Mouse (Mus musculus) embryonic facial prominence, embryonic 15.5 days (tissue): ENCODE data around the gene Hipk1. TPM values are rescaled to one million over a fixed set of nuclear protein-coding genes. Genes with fewer than 3 reads are reported as not detected.

Experiments used
- ATAC-seq: fragments of 200-750 bp; cut with Nextera tagmentation; 2 replicates; pipeline ENCODE4 v1.8.0; 2017; ENCODE audit warnings: low read depth, moderate TSS enrichment; ENCODE audit not compliant: insufficient number of reproducible peaks, low FRiP score, low TSS enrichment
- H3K27ac ChIP-seq: fragments of 300-500 bp; sonication (generic); replicated peaks from 2 replicates; pipeline ENCODE4 v1.5.1; 2015; ENCODE audit warnings: mild to moderate bottlenecking, inconsistent platforms
- H3K27me3 ChIP-seq: fragments of 300-500 bp; sonication (generic); 2 replicates; pipeline ENCODE4 v1.6.1; 2015; ENCODE audit warnings: inconsistent platforms
- H3K36me3 ChIP-seq: fragments of 300-500 bp; sonication (generic); 2 replicates; pipeline ENCODE4 v1.6.1; 2015; ENCODE audit warnings: mild to moderate bottlenecking, inconsistent platforms
- H3K4me1 ChIP-seq: fragments of 300-500 bp; sonication (generic); 2 replicates; pipeline ENCODE4 v1.6.1; 2015; ENCODE audit warnings: inconsistent platforms
- H3K4me2 ChIP-seq: fragments of 300-500 bp; sonication (generic); replicated peaks from 2 replicates; pipeline ENCODE4 v1.6.1; 2015; ENCODE audit warnings: mild to moderate bottlenecking, inconsistent platforms
- H3K4me3 ChIP-seq: fragments of 300-500 bp; sonication (generic); replicated peaks from 2 replicates; pipeline ENCODE4 v1.5.1; 2015; ENCODE audit warnings: mild to moderate bottlenecking, inconsistent platforms
- H3K9ac ChIP-seq: fragments of 300-500 bp; sonication (generic); 2 replicates; pipeline ENCODE4 v1.6.1; 2015; ENCODE audit warnings: inconsistent platforms
- H3K9me3 ChIP-seq: fragments of 300-500 bp; sonication (generic); replicated peaks from 2 replicates; pipeline ENCODE4 v1.6.1; 2016; ENCODE audit warnings: inconsistent platforms
- WGBS: fragments of 180-500 bp; shearing (Covaris S2); methylation state at CpG from one replicate; pipeline ENCODE4 v1.1.7; 2015; 5-methylcytosine and 5-hydroxymethylcytosine counted together
- polyA plus RNA-seq: library from polyadenylated mRNA; unstranded; fragments of >200 nt; fragmentation: Nextera tagmentation; extraction: Ambion mirVana; gene quantifications from 2 replicates; pipeline ENCODE4 v1.2.1, GENCODE M21; 2015

Hipk1 gene
- polyA plus RNA-seq, 1 experiment from 2014 or later: 12.4 TPM

- WGBS: 75% methylated on average over 3 of the region's 3 CpGs
- Histone ChIP-seq H3K27me3 (no peaks in the 10 kb centered on the region), H3K4me1 (no peaks in the 10 kb centered on the region), H3K9ac (no peak overlapping the region), H3K9me3 (no peaks in the 10 kb centered on the region), H3K27ac (no peak overlapping the region), H3K36me3 (no peaks in the 10 kb centered on the region), H3K4me2 (no peak overlapping the region), H3K4me3 (no peak overlapping the region)
- ATAC-seq: no peak
These were observed 37.7 kb upstream of the Hipk1 start for GRCm38 (mm10) chr3:103829036-103829435.

DNA sequence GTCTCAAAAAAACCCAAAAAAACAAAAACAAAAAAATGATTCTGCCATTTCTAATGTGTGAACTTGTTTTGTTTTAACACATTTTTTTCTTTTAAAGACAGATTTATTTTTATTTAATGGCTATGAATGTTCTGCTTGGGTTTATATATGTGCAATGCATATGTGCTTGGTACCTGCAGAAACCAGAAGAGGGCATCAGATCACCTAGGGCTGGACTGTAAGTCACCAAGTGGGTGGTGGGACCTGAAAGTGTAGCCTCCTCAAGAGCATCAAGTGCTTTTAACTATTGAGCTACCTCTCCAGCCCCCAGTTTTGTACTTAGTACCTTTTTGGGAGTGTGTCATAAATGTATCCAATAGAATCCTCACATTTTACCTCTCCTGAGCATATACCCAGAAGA, 36.2 kb upstream of the Hipk1 start:
- Histone ChIP-seq H3K4me3 (no peak overlapping the region), H3K4me1 (no peaks in the 10 kb centered on the region), H3K4me2 (no peak overlapping the region), H3K36me3 (peaks cover 7% of the 10 kb centered on the region; the same call in 1 of the 2 replicates), H3K27ac (no peak overlapping the region), H3K27me3 (no peaks in the 10 kb centered on the region), H3K9ac (no peak overlapping the region), H3K9me3 (no peaks in the 10 kb centered on the region)
- no peak for ATAC-seq

DNA sequence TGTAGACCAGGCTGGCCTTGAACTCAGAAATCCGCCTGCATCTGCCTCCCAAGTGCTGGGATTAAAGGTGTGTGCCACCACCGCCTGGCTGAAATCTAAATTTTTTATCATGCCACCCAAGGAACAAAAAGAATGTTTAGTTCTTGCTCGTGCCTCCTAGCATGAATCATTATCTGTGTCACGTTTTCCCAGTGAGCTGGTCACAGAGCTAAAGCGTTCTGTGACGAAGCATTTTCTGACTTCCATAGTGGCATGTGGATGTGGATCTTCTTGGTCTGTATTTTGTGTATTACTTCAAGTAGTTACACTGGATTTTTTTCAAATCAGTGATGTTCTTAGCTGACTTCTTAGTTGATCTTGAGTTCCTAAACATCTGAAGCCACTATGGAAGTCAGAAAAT, 19.6 kb upstream of the Hipk1 start:
- Histone ChIP-seq H3K4me3 (no peak overlapping the region), H3K4me2 (no peak overlapping the region), H3K27ac (no peak overlapping the region), H3K4me1 (peaks cover 18% of the 10 kb centered on the region), H3K36me3 (peaks cover 23% of the 10 kb centered on the region), H3K27me3 (no peaks in the 10 kb centered on the region), H3K9ac (no peak overlapping the region), H3K9me3 (no peaks in the 10 kb centered on the region)
- WGBS: 88% methylated on average over 6 of the region's 6 CpGs
- ATAC-seq: no peak

DNA sequence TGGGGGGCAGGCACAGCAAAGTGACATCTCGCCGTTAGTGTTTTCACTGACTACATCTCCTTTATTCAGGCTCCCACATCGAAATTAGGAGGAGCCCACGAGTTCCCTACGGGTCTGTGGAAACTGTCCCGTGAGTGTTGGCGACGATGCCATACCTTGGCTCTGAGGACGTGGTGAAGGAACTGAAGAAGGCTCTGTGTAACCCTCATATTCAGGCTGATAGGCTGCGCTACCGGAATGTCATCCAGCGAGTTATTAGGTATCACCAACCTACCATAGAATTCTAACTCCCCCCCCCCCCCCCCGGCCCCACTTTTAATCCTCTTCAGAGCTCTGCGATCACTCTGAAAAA, 18.4 kb upstream of the Hipk1 start:
- Histone ChIP-seq H3K27ac (peak overlapping the region; percentile 94), H3K9ac (peak overlapping the region; percentile 77), H3K27me3 (no peaks in the 10 kb centered on the region), H3K36me3 (peaks cover 21% of the 10 kb centered on the region), H3K4me1 (peaks cover 18% of the 10 kb centered on the region), H3K4me2 (peak overlapping the region; percentile 59), H3K4me3 (peak overlapping the region; percentile 80), H3K9me3 (no peaks in the 10 kb centered on the region)
- WGBS: 3% methylated on average over 14 of the region's 14 CpGs
- ATAC-seq: no peak

DNA sequence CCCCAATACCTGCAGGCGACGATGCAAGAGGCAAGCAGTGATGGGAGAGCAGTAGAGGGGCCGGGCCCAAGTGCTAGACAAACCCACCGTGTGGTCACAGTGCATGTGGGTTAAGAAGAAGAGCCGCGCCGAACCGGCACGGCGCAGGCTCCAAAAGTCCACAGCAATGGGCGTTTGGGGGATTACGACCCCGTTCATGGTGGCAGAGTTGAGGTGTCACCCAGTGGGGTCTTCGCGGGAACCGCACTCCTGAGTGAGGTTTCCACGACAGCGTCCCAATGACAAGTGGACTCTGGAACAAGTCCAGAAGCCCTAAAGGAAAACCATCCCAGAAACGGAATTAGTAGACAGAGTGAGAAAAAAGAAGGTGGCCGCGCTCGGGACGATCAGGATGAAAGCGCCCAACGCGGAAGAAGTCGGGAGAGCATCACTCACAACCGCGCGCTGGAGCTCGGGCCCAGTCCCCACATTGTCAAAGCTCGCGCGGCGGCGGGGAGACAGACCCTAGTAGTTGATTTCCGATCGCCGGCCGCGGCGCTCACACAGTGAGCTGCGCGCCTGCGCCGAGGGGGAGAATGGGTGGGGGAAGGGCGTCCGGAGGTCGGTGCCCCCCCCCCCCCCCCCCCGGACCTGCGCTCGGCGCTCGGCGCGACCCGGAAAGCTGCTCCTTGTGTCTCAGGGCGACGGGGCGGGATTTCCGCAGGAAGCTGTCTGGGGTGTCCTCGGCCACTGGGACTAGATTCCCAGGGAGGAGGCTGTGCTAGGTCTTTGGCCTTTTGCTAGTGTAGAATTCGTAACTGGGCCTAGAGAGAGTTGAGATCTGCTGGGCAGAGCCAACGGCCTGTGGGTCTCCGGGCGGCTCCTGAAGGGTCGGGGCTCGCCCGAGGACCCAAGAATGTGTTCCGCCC, 17.8 kb upstream of the Hipk1 start, which contains the start of the genes Dclre1b, Ap4b1 and Gm43064:
Dclre1b (minus strand) TSS at position 554 of the 908 bp plus-strand sequence.
Ap4b1 (plus strand) TSS at position 630 of the 908 bp plus-strand sequence.
Gm43064 (plus strand) TSS at position 683 of the 908 bp plus-strand sequence.
- Histone ChIP-seq H3K9me3 (no peaks in the 10 kb centered on the region), H3K9ac (peak within 1 kb of the TSS; percentile 77), H3K4me1 (peaks cover 18% of the 10 kb centered on the region), H3K36me3 (peaks cover 24% of the 10 kb centered on the region), H3K27ac (peak within 1 kb of the TSS; percentile 94), H3K4me2 (peak within 1 kb of the TSS; percentile 59), H3K4me3 (peak within 1 kb of the TSS; percentile 80), H3K27me3 (no peaks in the 10 kb centered on the region)
- peak; percentile 95 for ATAC-seq
- under 1% methylated on average over 67 of the region's 70 CpGs for WGBS

GRCm38 (mm10) chr3:103805671-103806070, 14.3 kb upstream of the Hipk1 start:
- Histone ChIP-seq H3K36me3 (peaks cover 29% of the 10 kb centered on the region), H3K4me1 (peaks cover 18% of the 10 kb centered on the region), H3K9ac (no peak overlapping the region), H3K27ac (no peak overlapping the region), H3K4me2 (no peak overlapping the region), H3K27me3 (no peaks in the 10 kb centered on the region), H3K4me3 (no peak overlapping the region), H3K9me3 (no peaks in the 10 kb centered on the region)
- WGBS: 79% methylated on average over 1 of the region's 1 CpGs
- no peak for ATAC-seq

DNA sequence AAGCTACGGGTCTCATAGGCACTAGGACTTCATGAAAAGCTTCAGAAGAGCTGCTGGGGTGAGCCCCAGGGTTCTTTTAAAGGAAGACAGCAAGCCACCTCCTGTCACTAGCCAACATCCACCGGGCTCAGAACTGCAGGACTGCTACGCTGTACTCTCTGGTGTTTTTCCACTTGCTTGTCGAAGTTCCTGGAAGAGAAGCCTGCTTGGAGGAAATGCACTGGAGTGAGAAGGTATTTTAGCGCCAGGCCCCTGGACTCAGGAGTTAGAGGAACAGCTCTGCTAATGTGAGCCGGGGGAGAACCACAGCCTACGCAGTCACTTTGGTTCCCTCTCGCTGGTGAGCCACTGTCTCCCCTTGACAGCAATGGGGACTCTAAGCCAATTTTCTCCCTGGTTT, 11.5 kb upstream of the Hipk1 start:
- 84% methylated on average over 8 of the region's 8 CpGs for WGBS
- Histone ChIP-seq H3K9ac (no peak overlapping the region), H3K4me1 (peaks cover 2% of the 10 kb centered on the region), H3K4me3 (no peak overlapping the region), H3K36me3 (peaks cover 29% of the 10 kb centered on the region), H3K27ac (no peak overlapping the region), H3K27me3 (no peaks in the 10 kb centered on the region), H3K9me3 (no peaks in the 10 kb centered on the region), H3K4me2 (no peak overlapping the region)
- ATAC-seq: no peak

DNA sequence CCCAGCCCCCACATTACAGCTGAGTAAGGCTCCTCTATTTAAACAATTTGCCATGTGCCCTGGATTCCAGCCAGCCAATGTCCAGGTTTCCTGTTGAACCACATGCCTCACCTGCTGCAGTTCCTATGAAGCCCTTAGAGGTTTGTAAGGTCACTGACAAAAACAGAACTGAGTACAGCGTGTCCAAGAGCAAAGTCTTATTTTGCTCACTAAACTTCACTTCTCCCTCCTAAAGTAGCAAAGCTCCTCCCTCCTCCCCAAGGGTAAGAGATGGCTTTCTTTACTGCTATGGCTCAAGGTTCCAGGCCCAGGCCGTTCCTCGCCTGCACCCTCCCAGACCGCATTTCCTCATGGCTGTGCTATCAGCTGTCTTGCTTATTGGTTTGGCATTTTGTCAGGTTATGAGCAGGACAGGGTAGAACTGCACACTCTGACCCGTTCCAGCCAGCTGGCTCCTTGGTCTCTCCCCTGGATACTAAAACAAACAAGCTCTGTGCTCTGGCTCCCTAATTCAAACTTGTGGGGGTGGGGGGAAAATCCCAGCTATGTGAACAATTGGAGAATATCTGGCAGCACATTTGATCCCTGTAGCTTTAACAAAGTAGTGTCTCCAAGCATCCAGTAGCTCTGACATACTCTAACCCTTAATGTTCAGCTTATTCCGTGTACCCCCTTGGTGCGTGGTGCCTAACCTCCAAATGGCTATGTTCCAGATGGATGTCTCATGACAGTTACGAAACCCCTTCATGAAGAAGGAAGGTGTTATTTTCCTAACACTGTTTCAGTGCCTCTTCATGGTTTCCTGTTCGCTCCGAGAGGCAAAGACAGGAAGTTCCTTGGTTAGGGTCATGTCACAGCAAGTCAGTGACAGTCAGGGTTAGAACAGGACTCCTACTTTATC, 10.5 kb upstream of the Hipk1 start:
- 72% methylated on average over 10 of the region's 10 CpGs for WGBS
- Histone ChIP-seq H3K4me2 (no peak overlapping the region), H3K27me3 (no peaks in the 10 kb centered on the region)

DNA sequence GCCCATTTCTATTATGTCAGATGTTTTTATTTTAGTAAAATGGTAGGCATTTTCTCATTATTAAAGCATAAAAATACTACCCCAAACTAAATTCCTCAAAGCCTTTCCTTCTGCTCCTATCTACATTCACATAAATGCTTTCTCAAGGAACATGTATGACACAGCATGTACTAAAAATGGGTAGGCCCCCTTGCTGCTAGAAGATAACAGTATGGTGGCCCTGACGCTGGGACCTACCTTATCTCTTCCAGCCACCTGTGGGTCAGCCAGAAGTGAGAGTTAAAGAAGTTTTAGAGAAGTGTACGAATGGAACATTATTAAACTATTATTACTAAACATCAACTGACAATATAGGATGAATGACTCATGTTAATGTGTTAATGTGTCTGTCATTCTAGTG, 8.1 kb upstream of the Hipk1 start:
- ATAC-seq: no peak
- H3K4me3 ChIP-seq: no peak overlapping the region
- WGBS: 81% methylated on average over 2 of the region's 2 CpGs
- no peaks in the 10 kb centered on the region for H3K4me1 ChIP-seq
- H3K4me2 ChIP-seq: no peak overlapping the region
- no peak overlapping the region for H3K27ac ChIP-seq
- H3K27me3 ChIP-seq: no peaks in the 10 kb centered on the region
- peaks cover 17% of the 10 kb centered on the region for H3K36me3 ChIP-seq
- no peaks in the 10 kb centered on the region for H3K9me3 ChIP-seq
- no peak overlapping the region for H3K9ac ChIP-seq

More for the DNA sequence above, 10.5 kb upstream of the Hipk1 start:
- Histone ChIP-seq H3K9me3 (no peaks in the 10 kb centered on the region), H3K27ac (peak overlapping the region; percentile 66), H3K9ac (no peak overlapping the region), H3K4me3 (no peak overlapping the region), H3K4me1 (no peaks in the 10 kb centered on the region), H3K36me3 (peaks cover 29% of the 10 kb centered on the region)
- ATAC-seq: 0 out of 2 replicates have a peak, but pooled peaks have one; percentile 51

DNA sequence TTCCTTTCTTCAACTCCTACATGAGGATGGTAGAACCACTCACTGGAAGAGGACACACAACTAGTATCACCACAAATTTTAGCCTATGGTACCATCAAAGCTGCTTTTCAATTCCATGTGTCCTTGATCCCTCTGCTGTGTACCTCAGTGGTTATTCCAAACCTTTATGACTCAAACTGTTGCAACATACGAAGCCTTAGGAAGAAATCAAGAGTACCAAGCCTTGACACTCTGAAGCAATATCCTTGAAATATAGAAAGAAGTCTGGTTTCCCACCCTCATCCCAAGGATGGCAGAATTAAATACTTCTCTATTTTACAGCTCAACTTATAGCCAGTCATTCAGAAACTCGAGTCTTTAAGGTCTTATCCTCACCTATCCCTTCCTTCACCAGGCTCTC, 5.0 kb upstream of the Hipk1 start:
- H3K27ac ChIP-seq: no peak overlapping the region
- no peaks in the 10 kb centered on the region for H3K27me3 ChIP-seq
- ATAC-seq: no peak
- H3K9ac ChIP-seq: no peak overlapping the region
- no peaks in the 10 kb centered on the region for H3K9me3 ChIP-seq
- H3K36me3 ChIP-seq: no peaks in the 10 kb centered on the region
- WGBS: 64% methylated on average over 2 of the region's 2 CpGs
- no peak overlapping the region for H3K4me2 ChIP-seq
- H3K4me3 ChIP-seq: no peak overlapping the region
- H3K4me1 ChIP-seq: no peaks in the 10 kb centered on the region

DNA sequence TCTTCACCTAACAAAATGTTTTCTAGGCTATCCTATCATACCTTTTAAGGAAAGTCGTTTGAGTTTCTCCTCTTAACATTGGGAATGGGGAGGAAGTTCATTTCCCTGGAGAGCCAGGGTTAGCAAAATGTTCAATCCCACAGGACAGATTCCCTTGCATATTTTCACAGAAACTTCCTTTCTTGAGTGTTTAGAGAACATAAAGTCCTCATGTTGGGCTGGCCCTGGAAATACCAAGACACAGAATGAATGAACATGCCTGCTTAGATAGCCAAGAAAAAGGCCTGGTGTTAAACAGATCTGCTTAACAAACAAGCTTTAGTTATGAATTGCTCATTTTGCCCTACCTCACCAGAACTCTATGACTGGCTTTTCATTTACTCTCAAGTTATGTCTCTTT, 1.2 kb upstream of the Hipk1 start:
- no peak overlapping the region for H3K4me3 ChIP-seq
- no peak overlapping the region for H3K4me2 ChIP-seq
- 69% methylated on average over 1 of the region's 1 CpGs for WGBS
- no peaks in the 10 kb centered on the region for H3K9me3 ChIP-seq
- H3K27me3 ChIP-seq: no peaks in the 10 kb centered on the region
- no peak overlapping the region for H3K27ac ChIP-seq
- H3K36me3 ChIP-seq: no peaks in the 10 kb centered on the region
- H3K9ac ChIP-seq: no peak overlapping the region
- no peak for ATAC-seq
- H3K4me1 ChIP-seq: peaks cover 18% of the 10 kb centered on the region
